Mouse (Mus musculus) liver, embryonic 14.5 days (tissue): ENCODE data around the gene Vegfb. TPM values are rescaled to one million over a fixed set of nuclear protein-coding genes. Genes with fewer than 3 reads are reported as not detected.

Experiments
- ATAC-seq: fragments of 200-750 bp; cut with Nextera tagmentation; 2 replicates; pipeline ENCODE4 v1.8.0; 2017; ENCODE audit warnings: moderate number of reproducible peaks, mild to moderate bottlenecking, moderate library complexity; ENCODE audit not compliant: insufficient read depth
- DNase-seq, 3 experiments: peaks; one replicate each; pipeline ENCODE4 v3.0.0-alpha.2; 2012 to 2013; ENCODE audit warnings: low read depth in 3 of 3, low spot score in 3 of 3
- H3K27ac ChIP-seq: fragments of 300-500 bp; sonication (generic); 2 replicates; pipeline ENCODE4 v1.5.1; 2014; ENCODE audit warnings: moderate library complexity, mild to moderate bottlenecking, control low read depth, inconsistent platforms
- H3K27me3 ChIP-seq: fragments of 300-500 bp; sonication (generic); 2 replicates; pipeline ENCODE4 v1.6.1; 2014; ENCODE audit warnings: mild to moderate bottlenecking, low read length, moderate library complexity; ENCODE audit not compliant: control insufficient read depth, insufficient read depth
- H3K36me3 ChIP-seq: fragments of 300-500 bp; sonication (generic); replicated peaks from 2 replicates; pipeline ENCODE4 v1.6.1; 2014; ENCODE audit warnings: low read depth; ENCODE audit not compliant: control insufficient read depth, insufficient read depth
- H3K4me1 ChIP-seq, 2 experiments: fragments of 200-500 bp in 1 of 2; fragments of 300-500 bp in 1 of 2; sonication (generic) in 1 of 2; replicated peaks; 2 replicates each; pipeline ENCODE4 v1.6.1; 2012 to 2014; ENCODE audit warnings: antibody characterized with exemption in 1 of 2, inconsistent platforms in 1 of 2, low read length in 1 of 2; ENCODE audit not compliant: control insufficient read depth in 2 of 2, insufficient read depth in 2 of 2
- H3K4me2 ChIP-seq: fragments of 300-500 bp; sonication (generic); 2 replicates; pipeline ENCODE4 v1.6.1; 2014; ENCODE audit warnings: low read depth, mild to moderate bottlenecking, control low read depth, moderate library complexity
- H3K4me3 ChIP-seq, 2 experiments: fragments of 200-500 bp in 1 of 2; fragments of 300-500 bp in 1 of 2; sonication (generic) in 1 of 2; 2 replicates each; pipeline ENCODE4 v1.5.1; 2012 to 2014; ENCODE audit warnings: low read depth in 2 of 2, low read length in 2 of 2, mild to moderate bottlenecking in 2 of 2, control low read depth in 1 of 2, inconsistent platforms in 1 of 2, moderate library complexity in 1 of 2; ENCODE audit not compliant: insufficient read depth in 1 of 2
- H3K9ac ChIP-seq: fragments of 300-500 bp; sonication (generic); replicated peaks from 2 replicates; pipeline ENCODE4 v1.6.1; 2014; ENCODE audit warnings: mild to moderate bottlenecking, control low read depth, moderate library complexity
- H3K9me3 ChIP-seq: fragments of 300-500 bp; sonication (generic); 2 replicates; pipeline ENCODE4 v1.6.1; 2016; ENCODE audit warnings: low read length, mixed read lengths; ENCODE audit not compliant: control insufficient read depth
- CTCF ChIP-seq: IDR thresholded peaks from 2 replicates; pipeline ENCODE4 v1.5.1; 2016; ENCODE audit warnings: antibody characterized with exemption, low read depth, control low read depth
- EP300 ChIP-seq: IDR thresholded peaks from 2 replicates; pipeline ENCODE4 v1.6.1; 2016; ENCODE audit warnings: antibody characterized with exemption, low read depth
- WGBS: fragments of 180-500 bp; shearing (Covaris S2); extraction: QIAGEN DNeasy Blood & Tissue Kit; methylation state at CpG from one replicate; pipeline ENCODE4 v1.1.7; 2014; ENCODE audit not compliant: insufficient replicate concordance; 5-methylcytosine and 5-hydroxymethylcytosine counted together
- polyA plus RNA-seq, 2 experiments: library from polyadenylated mRNA; depleted of rRNA in 1 of 2; stranded (reverse) in 1 of 2; unstranded in 1 of 2; fragments of >200 nt; fragmentation: Nextera tagmentation in 1 of 2; extraction: Ambion mirVana in 1 of 2; gene quantifications; 2 replicates each; pipeline versions ENCODE4 v1.2.1 to v1.2.3; 2012 to 2014

Vegfb gene
- polyA plus RNA-seq, 2 experiments = 7.6 to 9.5 TPM

DNA sequence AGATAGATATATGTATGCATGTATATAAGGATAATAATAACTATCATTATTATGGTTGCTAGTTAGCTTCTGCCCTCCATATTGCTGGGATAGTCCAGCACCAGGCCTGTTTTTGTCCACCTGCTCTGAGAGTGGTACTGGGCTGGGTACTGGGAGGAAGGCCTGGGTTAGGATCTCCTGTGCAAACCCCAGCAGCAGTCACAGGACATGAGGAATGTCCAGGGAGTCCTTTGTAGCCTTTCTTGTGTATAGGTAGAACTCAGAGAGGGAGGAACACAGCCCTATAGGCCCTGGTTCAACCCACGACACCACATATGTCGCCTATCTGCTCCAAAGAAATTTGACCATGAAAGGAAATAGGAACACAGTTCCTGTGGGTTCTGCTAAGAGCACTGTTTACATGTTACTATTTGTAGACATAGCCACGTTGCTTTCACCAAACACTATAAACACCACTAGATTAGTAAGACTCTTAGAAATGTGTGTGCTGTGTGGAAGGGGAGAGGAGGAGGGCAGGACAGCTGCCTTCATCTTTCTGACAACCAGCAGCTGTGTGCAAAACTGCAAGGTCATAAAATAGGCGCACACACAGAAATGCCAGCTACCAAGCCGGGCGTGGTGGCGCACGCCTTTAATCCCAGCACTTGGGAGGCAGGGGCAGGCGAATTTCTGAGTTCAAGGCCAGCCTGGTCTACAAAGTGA, 19.6 kb upstream of the Vegfb start:
- H3K4me3 ChIP-seq = no peak overlapping the region
- ATAC-seq (no peak), DNase-seq (no peak)
- no peaks in the 10 kb centered on the region for H3K9me3 ChIP-seq
- TF ChIP-seq CTCF (no peak), EP300 (no peak)
- H3K4me1 ChIP-seq = no peaks in the 10 kb centered on the region
- 74% methylated on average over 9 of the region's 9 CpGs for WGBS
- H3K4me2 ChIP-seq = no peak overlapping the region
- H3K9ac ChIP-seq = no peak overlapping the region
- H3K27ac ChIP-seq = no peak overlapping the region
- no peaks in the 10 kb centered on the region for H3K27me3 ChIP-seq
- peaks cover 8% of the 10 kb centered on the region for H3K36me3 ChIP-seq

DNA sequence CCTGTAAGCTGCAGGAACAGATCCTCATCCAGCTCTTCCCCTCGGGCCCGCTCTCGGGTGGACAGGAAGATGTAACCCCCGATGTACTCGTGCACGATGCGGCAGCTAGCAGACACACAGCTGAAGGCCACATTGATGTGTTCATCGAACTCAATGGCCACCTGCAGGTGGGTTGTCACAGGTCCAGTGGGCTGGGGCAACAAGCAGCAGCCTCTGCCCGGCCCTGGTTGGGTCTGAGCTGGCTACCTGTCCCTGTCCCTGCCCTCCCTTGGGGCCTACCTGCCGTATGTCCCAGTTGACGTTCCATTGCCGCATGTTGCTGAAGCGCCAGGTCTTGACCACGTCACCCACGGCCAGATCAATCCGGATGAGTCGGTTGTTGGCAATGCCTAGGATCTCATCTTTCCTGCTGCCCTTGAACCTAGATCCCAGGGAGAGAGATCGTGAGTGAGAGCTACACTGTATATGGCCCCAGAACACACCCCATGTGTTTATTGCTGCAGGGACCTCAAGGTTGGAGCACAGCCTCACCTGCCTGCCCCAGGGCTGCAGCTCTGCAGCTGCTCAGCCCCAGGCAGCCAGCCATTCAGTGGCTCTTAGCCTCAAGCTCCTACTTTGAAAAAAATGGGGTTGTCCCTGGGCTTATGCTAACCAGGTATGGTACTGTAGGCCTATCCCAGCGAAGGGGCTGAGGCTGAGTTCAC, 12.1 kb upstream of the Vegfb start:
- TF ChIP-seq CTCF = no peak
- TF ChIP-seq EP300 = no peak
- Histone ChIP-seq H3K9ac (no peak overlapping the region), H3K27ac (no peak overlapping the region), H3K4me2 (no peak overlapping the region), H3K4me1 (peaks cover 8% of the 10 kb centered on the region in 2 experiments), H3K9me3 (no peaks in the 10 kb centered on the region), H3K4me3 (no peak overlapping the region), H3K36me3 (peaks cover 34% of the 10 kb centered on the region), H3K27me3 (no peaks in the 10 kb centered on the region)
- ATAC-seq (no peak), DNase-seq (no peak)
- 83% methylated on average over 19 of the region's 19 CpGs for WGBS

GRCm38 (mm10) chr19:6997721-6998290, 10.4 kb upstream of the Vegfb start:
- no peak overlapping the region for H3K27ac ChIP-seq
- 84% methylated on average over 9 of the region's 9 CpGs for WGBS
- ATAC-seq (no peak), DNase-seq (no peak)
- TF ChIP-seq CTCF = no peak
- H3K4me1 ChIP-seq = peaks cover 13% of the 10 kb centered on the region in 2 experiments
- H3K4me2 ChIP-seq = no peak overlapping the region
- H3K9ac ChIP-seq = no peak overlapping the region
- H3K4me3 ChIP-seq = no peak overlapping the region
- no peaks in the 10 kb centered on the region for H3K27me3 ChIP-seq
- no peaks in the 10 kb centered on the region for H3K9me3 ChIP-seq
- H3K36me3 ChIP-seq = peaks cover 34% of the 10 kb centered on the region

GRCm38 (mm10) chr19:6996006-6996405, 8.6 kb upstream of the Vegfb start, which contains the start of the genes Nudt22 and Trpt1:
Gene Nudt22 (minus strand): TSS chr19:6996117.
Gene Trpt1 (plus strand): TSS chr19:6996131.
- Histone ChIP-seq H3K4me2 (peak within 1 kb of the TSS; percentile 86), H3K36me3 (peaks cover 19% of the 10 kb centered on the region), H3K27me3 (no peaks in the 10 kb centered on the region), H3K4me3 (peak within 1 kb of the TSS; percentile 62 to 67), H3K4me1 (peaks cover 18 to 22% of the 10 kb centered on the region in 2 experiments), H3K9ac (peak within 1 kb of the TSS; percentile 66), H3K9me3 (no peaks in the 10 kb centered on the region), H3K27ac (peak within 1 kb of the TSS; percentile 24)
- TF ChIP-seq CTCF (no peak), EP300 (no peak)
- WGBS = 1% methylated on average over 24 of the region's 24 CpGs
- ATAC-seq = peak; percentile 58
- peak; percentile 76 to 82 (median 78) for DNase-seq
